Mouse (Mus musculus) monocyte, adult 5-6 weeks (primary cell): ENCODE measurements around the gene Tinf2. TPM values are rescaled to one million over a fixed set of nuclear protein-coding genes. Genes with fewer than 3 reads are reported as not detected.

Experiments used
- ATAC-seq: fragments of 153-309, 156-312 bp; replicated peaks from 2 replicates; pipeline ENCODE4 v1.8.0; 2017; ENCODE audit warnings: mild to moderate bottlenecking; ENCODE audit not compliant: low TSS enrichment, insufficient number of reproducible peaks, severe bottlenecking, poor library complexity, low FRiP score
- total RNA-seq: library from RNA; stranded (forward); fragments of 200-1000, 200-491, 200-594 nt; gene quantifications from 3 replicates; pipeline ENCODE4 v1.2.3, GENCODE M21; 2017

Gene Tinf2
- total RNA-seq, result 42.6 to 96.3 TPM (median 46.5 TPM) in 3 replicates

DNA sequence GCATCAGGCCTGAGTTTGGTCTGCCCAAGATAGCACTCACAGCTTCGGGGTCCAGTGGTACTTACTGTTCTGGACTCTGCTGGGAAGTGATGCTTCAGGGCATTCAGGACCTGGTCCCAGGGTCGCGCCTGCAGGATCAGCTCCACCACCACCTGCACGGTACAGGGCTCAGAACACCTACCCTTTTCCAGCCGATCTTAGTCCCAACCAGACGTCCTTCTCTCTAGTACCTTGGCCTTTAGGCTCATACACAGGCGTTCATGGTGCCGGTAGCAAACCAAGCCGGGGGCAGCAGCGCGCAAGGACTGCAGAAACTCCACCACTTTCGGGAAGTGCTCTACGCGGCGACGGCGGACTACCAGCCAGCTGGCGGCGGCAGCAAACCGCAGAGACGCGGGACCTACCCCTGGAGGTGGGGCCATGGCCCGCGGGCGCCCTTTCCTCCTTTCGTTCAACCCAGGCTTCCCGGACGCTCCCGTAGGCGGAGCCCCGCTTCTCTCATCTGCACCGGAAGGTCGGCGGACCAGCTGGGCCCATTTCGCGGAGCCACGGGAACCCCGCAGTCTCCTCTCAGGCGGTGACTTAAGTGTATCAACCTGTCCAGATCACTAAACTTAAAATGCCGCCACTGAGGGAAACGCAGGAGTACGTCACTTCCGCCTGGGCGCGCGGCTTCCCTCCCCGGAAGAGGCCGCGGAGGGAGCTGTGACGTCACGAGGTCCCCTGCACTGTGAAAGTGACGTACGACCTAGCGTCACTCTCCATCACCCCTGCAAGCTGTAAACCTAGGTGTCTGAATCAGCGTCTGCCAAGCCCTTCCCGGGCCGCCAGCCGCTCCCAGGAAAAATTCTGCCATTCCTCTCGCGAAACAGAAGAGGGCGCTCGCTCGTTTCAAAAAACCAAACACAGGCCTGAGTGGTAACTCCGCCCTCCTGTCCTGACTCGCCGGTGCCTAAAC lies at the start of gene Tinf2:
Tinf2 (minus strand) TSS at position 661 of the 958 bp plus-strand sequence.
- peak; percentile 90 for ATAC-seq

GRCm38 (mm10) chr14:55730531-55731032 lies 49.0 kb upstream of the Tinf2 start:
- ATAC-seq, result no peak

- no peak for ATAC-seq
These were observed 48.5 kb upstream of the Tinf2 start for GRCm38 (mm10) chr14:55730116-55730515.

GRCm38 (mm10) chr14:55727889-55728685 lies 46.5 kb upstream of the Tinf2 start:
- ATAC-seq, result no peak

- no peak for ATAC-seq
These were observed 44.6 kb upstream of the Tinf2 start for GRCm38 (mm10) chr14:55726261-55726660.

DNA sequence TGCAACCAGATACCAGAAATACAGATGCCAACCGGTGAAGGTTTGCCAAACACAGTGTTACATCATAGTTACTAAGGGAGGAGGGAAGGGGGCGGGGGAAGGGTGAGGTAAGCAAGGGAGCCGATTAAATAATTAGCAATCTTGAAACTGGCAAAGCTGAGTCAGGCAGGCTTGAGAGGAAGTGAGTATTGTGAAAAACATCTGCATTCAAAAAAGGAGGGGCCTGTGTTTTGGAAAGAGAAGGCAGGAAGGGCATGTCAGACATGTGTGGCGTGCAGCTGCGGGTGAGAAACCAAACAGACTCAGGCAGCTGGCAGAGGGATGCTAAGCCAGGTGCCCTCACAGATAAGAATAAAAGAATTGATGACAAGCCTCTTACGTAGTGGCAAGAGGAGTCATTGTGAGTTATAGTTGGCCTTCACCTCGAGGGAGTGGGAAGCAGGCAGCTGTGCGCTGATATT lies 42.8 kb upstream of the Tinf2 start:
- ATAC-seq, result peak; percentile 82

- ATAC-seq, result no peak
These were observed 41.8 kb upstream of the Tinf2 start for GRCm38 (mm10) chr14:55723433-55723832.

DNA sequence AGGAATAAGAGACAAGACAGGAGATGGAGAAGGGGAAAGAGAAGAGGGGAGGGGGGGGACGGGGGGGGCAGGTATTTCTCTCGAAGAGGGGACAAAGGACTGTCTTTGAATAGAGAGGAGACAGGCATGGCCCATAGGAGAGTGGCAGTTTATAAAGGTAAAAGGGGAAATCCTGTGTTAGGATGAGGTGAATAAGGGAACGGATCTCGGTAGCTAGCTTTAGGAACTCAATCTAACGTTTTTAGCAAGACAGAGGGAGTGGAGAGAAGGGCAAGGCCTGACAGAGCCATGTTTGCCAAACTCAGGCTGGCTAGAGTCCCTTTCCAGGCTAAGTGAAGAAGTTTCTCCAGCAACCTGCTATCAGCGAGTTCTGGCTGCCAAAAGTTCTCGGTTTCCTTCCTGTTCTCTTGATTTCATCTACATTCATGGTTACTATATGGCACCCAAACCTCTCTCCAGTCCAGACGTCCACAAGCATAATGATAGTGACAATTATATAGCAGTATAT lies 40.9 kb upstream of the Tinf2 start:
- ATAC-seq, result no peak

GRCm38 (mm10) chr14:55721700-55722437 lies 40.2 kb upstream of the Tinf2 start, which contains the start of gene Rabggta:
TSS of gene Rabggta (minus strand) at chr14:55722263.
- ATAC-seq, result peak; percentile 82

- no peak for ATAC-seq
These were observed 39.5 kb upstream of the Tinf2 start for GRCm38 (mm10) chr14:55721076-55721475.

- ATAC-seq, result no peak
These were observed 39.0 kb upstream of the Tinf2 start for GRCm38 (mm10) chr14:55720666-55721065.

- no peak for ATAC-seq
These were observed 38.1 kb upstream of the Tinf2 start for GRCm38 (mm10) chr14:55719737-55720136.

DNA sequence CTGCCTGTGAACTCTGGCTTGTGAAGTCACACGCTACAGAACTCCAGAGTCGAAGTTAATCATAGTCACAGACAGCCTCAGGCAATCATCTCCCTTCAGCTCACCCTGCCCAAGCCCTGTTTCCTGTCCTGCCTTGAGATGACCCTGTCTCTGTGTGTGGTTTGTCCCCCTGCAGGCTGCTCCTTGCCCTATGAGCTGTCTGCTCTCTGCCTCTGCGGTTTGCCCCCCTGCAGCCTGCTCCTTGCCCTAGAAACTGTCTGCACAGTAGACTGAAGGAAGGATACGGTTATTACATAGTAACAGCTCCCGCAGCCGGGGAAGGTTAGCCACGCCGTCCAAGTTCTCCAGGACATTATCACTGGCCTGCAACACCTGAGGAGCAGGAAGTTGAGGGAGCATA lies 35.3 kb upstream of the Tinf2 start:
- no peak for ATAC-seq

DNA sequence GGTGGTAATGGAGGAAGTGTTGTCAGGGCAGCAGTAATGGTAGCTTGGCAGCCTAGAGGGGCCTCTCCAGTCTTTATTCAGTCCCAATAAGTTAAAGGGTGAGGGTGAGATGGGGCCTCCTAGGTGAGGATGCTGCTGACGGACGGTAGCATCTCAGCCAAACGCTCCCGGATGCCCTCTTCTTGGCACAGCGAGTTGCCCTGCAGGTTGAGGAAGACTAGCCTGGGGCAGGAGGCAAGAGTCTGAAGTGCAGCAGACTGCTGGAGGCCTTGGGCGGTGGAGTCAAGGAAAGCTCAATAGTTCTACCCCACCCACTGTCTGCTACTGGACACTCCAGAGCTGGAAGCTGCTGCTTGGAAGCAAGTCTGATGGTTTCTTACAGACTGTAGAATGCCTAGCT lies 34.7 kb upstream of the Tinf2 start:
- ATAC-seq, result no peak

- ATAC-seq, result no peak
These were observed 33.3 kb upstream of the Tinf2 start for GRCm38 (mm10) chr14:55714893-55715292.

GRCm38 (mm10) chr14:55713729-55714122 lies 32.1 kb upstream of the Tinf2 start, which contains the start of gene Tgm1:
TSS of gene Tgm1 (minus strand) at chr14:55713926.
- ATAC-seq, result no peak

DNA sequence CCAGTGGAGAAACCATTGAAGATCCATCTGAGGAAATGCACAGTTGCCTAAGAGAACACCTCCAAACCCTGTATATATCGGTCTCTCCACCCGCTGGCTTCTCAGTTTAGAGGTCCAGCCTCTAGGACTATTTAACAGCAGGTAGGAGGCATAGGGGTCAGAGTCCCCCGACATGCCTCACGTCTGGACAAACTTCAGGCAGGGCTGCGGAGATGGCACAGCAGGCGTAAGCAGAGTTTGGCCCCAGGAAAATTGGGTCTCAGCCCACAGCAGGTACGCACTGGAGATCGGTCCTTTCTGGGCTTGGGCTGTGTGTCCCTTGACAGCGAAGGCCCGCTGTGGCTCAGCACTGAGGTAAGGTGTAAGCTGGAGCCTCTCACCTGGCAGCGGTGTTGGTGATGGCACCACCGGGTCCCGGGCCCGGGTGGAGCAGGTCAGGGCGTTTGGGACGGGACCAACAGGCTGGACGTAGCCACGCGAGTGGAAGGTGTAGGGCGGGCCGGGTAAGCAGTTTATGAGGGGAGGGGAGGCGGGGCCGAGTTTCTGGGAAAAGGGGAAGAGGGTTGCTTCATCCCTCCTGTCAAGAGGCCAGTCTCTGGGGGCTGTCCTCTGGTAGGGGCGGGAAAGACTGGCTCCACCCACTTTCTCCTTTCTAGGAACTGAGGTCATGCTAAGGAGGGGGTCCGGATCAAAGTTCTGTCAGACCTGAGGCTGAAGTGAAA lies 31.5 kb upstream of the Tinf2 start:
- peak; percentile 45; the same call in 1 of the 2 replicates for ATAC-seq

GRCm38 (mm10) chr14:55711786-55712185 lies 30.2 kb upstream of the Tinf2 start:
- no peak for ATAC-seq
